Mouse (Mus musculus): ENCODE results near the gene Olfr49. TPM values are rescaled to one million over a fixed set of nuclear protein-coding genes. Genes with fewer than 3 reads are reported as not detected.

The Olfr49 gene
- polyA plus RNA-seq, 1 experiment = not detected

DNA sequence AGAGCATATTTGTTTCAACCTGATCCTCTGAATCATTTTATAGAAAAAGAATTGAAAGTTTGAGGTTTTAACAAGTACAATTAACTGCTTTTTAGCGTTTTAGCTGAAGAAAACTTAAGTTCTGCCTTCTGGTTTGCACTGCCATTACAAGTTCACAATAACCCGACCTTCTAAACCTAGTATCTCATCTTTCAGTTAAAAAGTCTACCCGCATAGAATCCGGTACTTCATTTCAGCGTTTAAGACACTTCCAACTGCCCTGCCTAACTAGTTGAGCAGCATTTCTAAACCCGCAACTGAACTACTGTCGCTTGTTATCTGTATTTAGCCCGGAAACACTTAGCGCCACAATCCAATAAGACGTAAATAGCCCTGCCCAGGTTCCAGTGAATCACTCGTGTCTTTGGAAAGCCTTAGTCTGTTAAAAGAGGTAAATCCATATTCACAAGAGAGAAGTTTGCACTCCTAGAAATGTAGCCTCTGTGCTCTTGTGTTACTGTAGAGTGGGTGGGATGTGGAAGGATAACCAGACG is 30.0 kb downstream of the Olfr49 start:
- H3K4me1 ChIP-seq (ENCODE audit: control insufficient read depth) = peaks cover 54% of the 10 kb centered on the region
- peak overlapping the region; percentile 78 for H3K4me3 ChIP-seq (replicated peaks)
- H3K9me3 ChIP-seq (ENCODE audit: control insufficient read depth, low read length) = no peaks in the 10 kb centered on the region
- H3K27me3 ChIP-seq (ENCODE audit: control insufficient read depth) = peaks cover 3% of the 10 kb centered on the region
- peaks cover 10% of the 10 kb centered on the region for H3K36me3 ChIP-seq (ENCODE audit: control insufficient read depth)
- TF ChIP-seq TAL1 (IDR thresholded peaks at IDR 0.05; ENCODE audit: low read length) = no peak
- no peak for TF ChIP-seq GATA1 (IDR thresholded peaks at IDR 0.05; ENCODE audit: low read length)

DNA sequence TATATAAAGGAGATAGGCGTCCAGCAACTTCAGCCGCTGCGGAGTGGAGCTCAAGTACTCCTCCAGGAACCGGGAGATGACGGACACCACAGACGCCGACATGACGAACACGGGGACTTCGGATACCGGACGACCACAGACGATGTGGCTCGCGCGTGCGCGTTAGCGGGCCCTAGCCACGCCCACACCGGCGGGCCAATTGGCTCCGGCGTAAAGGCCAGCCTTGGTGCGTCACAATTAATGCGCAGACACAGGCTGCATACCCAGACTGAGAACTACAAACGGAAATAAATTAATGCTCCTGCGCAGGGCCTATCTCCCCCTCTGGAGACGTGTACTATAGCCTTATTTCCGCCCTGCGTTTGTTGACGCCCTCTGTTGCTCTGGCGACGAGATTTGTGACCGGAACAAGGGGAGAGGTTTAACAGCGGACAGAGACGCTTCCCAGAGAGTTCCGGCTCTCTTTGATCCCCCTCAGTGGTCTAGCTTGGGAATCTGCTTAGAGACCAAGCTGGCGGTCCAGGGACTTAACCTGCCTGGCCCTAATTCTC is 30.9 kb downstream of the Olfr49 start, which contains the start of the genes Dad1 and Abhd4:
Gene Dad1, minus strand, starts transcription at position 364 of the 551 bp plus-strand sequence.
Gene Abhd4, plus strand, starts transcription at position 448 of the 551 bp plus-strand sequence.
- Histone ChIP-seq H3K4me3 (replicated peaks) (peak within 1 kb of the TSS; percentile 78), H3K36me3 (ENCODE audit: control insufficient read depth) (peaks cover 18% of the 10 kb centered on the region), H3K27me3 (ENCODE audit: control insufficient read depth) (peaks cover 3% of the 10 kb centered on the region), H3K9me3 (ENCODE audit: control insufficient read depth, low read length) (no peaks in the 10 kb centered on the region), H3K4me1 (ENCODE audit: control insufficient read depth) (peaks cover 54% of the 10 kb centered on the region)
- TF ChIP-seq TAL1 (IDR thresholded peaks at IDR 0.05; ENCODE audit: low read length) (no peak), GATA1 (IDR thresholded peaks at IDR 0.05; ENCODE audit: low read length) (peak; percentile 35; the same call in 1 of the 2 replicates)

DNA sequence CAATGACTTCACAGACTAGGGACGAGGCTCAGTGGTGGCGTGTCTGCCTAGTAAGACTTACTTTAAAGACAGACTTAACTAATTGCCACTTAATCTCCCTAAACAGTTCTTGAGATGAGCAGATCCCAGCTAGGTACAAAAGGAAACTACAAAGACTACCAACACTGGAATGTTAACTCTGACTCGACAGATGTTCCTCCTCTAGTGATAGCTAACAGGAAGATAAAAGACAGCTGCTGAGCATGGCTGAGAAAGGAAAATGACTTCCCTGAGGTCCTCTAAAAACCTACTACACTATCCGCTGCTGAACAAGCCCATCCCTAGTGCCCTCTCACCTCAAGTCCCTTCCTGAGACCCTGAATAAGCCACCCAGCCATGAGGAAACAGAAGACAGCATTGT is 34.6 kb downstream of the Olfr49 start:
- H3K4me3 ChIP-seq (replicated peaks) = peak overlapping the region; percentile 19
- no peaks in the 10 kb centered on the region for H3K9me3 ChIP-seq (ENCODE audit: control insufficient read depth, low read length)
- TF ChIP-seq TAL1 (IDR thresholded peaks at IDR 0.05; ENCODE audit: low read length) (0 out of 3 replicates have a peak, but pooled peaks have one; percentile 9), GATA1 (IDR thresholded peaks at IDR 0.05; ENCODE audit: low read length) (no peak)
- H3K4me1 ChIP-seq (ENCODE audit: control insufficient read depth) = peaks cover 59% of the 10 kb centered on the region
- no peaks in the 10 kb centered on the region for H3K27me3 ChIP-seq (ENCODE audit: control insufficient read depth)
- peaks cover 53% of the 10 kb centered on the region for H3K36me3 ChIP-seq (ENCODE audit: control insufficient read depth)

DNA sequence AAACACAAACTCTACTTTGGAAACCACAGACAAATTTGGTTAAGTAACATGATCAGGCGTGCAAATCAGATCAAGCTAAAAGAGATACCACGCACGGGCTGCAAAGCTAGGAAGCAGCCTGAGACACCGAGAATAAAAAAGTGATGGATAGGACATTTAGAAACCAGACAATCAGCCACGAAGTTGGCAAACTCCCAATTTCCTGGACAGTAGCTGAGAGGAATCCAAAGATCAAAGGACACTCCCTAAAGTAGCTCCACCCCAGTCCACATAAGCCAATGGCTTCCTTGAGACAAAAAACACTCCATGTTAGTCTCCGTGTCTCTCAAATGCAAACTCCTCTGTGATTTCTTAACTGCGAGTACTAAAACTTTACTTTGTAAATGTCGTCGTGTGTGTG is 35.4 kb downstream of the Olfr49 start:
- H3K9me3 ChIP-seq (ENCODE audit: control insufficient read depth, low read length) = no peaks in the 10 kb centered on the region
- H3K4me3 ChIP-seq (replicated peaks) = no peak overlapping the region
- H3K4me1 ChIP-seq (ENCODE audit: control insufficient read depth) = peaks cover 51% of the 10 kb centered on the region
- peaks cover 60% of the 10 kb centered on the region for H3K36me3 ChIP-seq (ENCODE audit: control insufficient read depth)
- H3K27me3 ChIP-seq (ENCODE audit: control insufficient read depth) = no peaks in the 10 kb centered on the region
- TF ChIP-seq TAL1 (IDR thresholded peaks at IDR 0.05; ENCODE audit: low read length) (no peak), GATA1 (IDR thresholded peaks at IDR 0.05; ENCODE audit: low read length) (no peak)

DNA sequence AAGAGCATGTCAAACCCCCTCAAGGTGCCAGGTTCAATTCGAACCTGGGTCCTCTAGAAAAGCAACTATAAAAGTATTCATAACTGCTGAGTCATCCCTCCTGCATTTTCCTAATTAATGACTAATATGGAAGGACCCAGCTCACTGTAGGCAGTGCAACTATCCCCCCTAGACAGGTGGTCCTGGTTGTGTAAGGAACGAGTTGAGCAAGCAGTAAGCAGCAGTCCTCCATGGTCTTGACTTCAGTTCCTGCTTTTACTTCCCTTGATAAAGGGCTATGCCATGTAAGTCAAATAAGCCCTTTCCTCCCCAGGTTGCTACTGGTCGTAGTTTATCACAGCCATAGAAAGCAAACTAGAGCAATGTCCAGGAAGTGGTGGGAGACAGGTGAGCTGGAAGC is 38.5 kb downstream of the Olfr49 start:
- peaks cover 6% of the 10 kb centered on the region for H3K9me3 ChIP-seq (ENCODE audit: control insufficient read depth, low read length)
- no peak overlapping the region for H3K4me3 ChIP-seq (replicated peaks)
- peaks cover 88% of the 10 kb centered on the region for H3K36me3 ChIP-seq (ENCODE audit: control insufficient read depth)
- no peaks in the 10 kb centered on the region for H3K27me3 ChIP-seq (ENCODE audit: control insufficient read depth)
- peaks cover 34% of the 10 kb centered on the region for H3K4me1 ChIP-seq (ENCODE audit: control insufficient read depth)
- TF ChIP-seq GATA1 (IDR thresholded peaks at IDR 0.05; ENCODE audit: low read length) = no peak
- TF ChIP-seq TAL1 (IDR thresholded peaks at IDR 0.05; ENCODE audit: low read length) = no peak

DNA sequence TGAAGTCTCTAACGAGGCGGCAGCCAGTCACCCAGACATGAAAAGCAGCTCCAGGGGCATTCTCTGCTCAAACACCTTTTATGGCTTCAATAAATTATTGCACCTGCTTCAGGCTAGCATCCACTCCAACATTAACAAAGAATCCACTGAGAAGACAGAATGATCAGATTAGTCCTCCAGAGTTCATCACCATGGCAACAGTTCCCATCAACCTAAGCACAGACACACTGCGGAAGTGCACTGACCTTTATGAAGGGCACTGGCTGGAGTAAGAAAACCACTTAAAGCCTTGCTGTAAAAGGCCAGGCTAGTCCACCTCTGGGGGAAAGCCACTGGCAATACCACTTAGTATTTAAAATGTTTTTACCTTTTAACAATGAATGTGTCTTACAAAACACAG is 40.6 kb downstream of the Olfr49 start:
- Histone ChIP-seq H3K4me3 (replicated peaks) (no peak overlapping the region), H3K4me1 (ENCODE audit: control insufficient read depth) (peaks cover 17% of the 10 kb centered on the region), H3K36me3 (ENCODE audit: control insufficient read depth) (peaks cover 94% of the 10 kb centered on the region), H3K9me3 (ENCODE audit: control insufficient read depth, low read length) (peaks cover 6% of the 10 kb centered on the region), H3K27me3 (ENCODE audit: control insufficient read depth) (no peaks in the 10 kb centered on the region)
- TF ChIP-seq GATA1 (IDR thresholded peaks at IDR 0.05; ENCODE audit: low read length) (no peak), TAL1 (IDR thresholded peaks at IDR 0.05; ENCODE audit: low read length) (no peak)

DNA sequence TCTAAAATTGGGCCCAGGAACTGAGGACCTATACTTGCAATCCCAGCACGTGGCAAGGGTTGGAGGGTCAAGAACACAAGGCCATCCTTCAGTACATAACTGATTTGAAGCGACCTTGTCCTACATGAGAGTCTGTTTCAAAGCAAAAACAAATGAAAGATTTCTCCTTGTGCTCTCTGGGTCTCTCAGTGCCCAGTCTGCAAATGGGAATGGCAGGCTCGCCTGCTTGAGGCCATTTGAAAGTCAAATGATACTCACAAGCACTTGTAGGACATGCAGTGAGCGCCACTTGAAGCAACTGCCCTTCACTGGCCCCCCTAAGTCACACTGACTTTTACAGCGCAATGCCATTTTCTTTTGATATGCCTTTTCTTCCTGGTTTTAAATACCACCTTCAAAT is 44.2 kb downstream of the Olfr49 start:
- no peaks in the 10 kb centered on the region for H3K27me3 ChIP-seq (ENCODE audit: control insufficient read depth)
- peaks cover 6% of the 10 kb centered on the region for H3K9me3 ChIP-seq (ENCODE audit: control insufficient read depth, low read length)
- H3K4me1 ChIP-seq (ENCODE audit: control insufficient read depth) = peaks cover 2% of the 10 kb centered on the region; the same call in 1 of the 2 replicates
- no peak for TF ChIP-seq GATA1 (IDR thresholded peaks at IDR 0.05; ENCODE audit: low read length)
- H3K36me3 ChIP-seq (ENCODE audit: control insufficient read depth) = peaks cover 83% of the 10 kb centered on the region
- H3K4me3 ChIP-seq (replicated peaks) = no peak overlapping the region

DNA sequence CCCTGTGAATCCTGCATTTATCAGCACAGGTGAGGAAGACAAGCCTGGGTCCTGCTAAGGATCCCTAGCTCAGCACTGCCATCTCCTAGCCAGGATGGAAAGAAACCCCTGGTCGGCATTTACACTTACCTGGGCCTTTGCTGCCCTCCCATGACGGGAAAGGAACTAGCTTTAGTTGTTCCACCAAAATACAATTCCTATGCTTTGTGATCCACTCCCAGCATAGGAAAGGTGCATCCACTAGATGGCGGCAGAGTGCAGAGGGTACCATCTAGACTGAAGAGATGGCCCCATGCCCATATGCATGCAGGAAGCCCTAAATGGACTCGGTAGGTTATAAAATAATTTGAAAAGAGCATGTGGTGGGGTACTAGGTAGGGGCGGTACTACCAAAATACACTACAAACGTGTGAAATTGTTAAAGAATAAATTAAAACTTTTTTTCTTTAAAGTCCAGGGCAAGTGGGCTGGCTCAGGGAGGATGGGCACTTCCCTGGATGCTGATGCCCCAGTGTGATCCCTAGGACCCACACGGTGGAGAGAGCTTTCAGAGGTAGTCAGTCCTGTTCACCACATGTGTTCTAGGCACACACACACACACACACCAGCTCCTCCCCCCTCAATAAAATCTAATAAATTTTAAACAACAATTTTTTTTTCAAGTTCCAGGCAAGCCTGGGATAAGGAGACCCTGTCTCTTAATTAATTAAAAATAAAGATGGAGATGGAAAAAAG is 45.6 kb downstream of the Olfr49 start:
- TF ChIP-seq TAL1 (IDR thresholded peaks at IDR 0.05; ENCODE audit: low read length) = no peak
- no peak for TF ChIP-seq GATA1 (IDR thresholded peaks at IDR 0.05; ENCODE audit: low read length)
- Histone ChIP-seq H3K4me1 (ENCODE audit: control insufficient read depth) (peaks cover 2% of the 10 kb centered on the region; the same call in 1 of the 2 replicates), H3K4me3 (replicated peaks) (no peak overlapping the region), H3K27me3 (ENCODE audit: control insufficient read depth) (no peaks in the 10 kb centered on the region), H3K9me3 (ENCODE audit: control insufficient read depth, low read length) (peaks cover 6% of the 10 kb centered on the region), H3K36me3 (ENCODE audit: control insufficient read depth) (peaks cover 84% of the 10 kb centered on the region)

DNA sequence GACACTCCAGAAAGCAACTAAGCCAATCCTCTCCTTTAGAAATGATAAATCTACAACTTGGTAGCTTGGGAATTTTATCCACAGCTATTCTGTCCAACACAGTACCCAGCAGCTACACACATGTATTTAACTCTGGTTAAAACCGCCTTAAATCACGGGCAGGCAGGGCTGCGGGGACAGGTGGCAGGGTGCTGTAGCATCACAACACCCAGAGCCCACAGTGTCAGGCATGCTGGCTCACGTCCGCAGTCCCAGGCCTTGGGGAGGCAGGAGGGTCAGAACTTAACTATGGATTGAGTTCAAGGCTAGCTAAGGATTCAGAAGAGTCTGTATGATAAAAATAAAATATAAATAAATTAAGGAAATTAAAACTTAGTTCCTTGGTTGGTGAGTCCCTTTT is 47.9 kb downstream of the Olfr49 start:
- Histone ChIP-seq H3K4me3 (replicated peaks) (no peak overlapping the region), H3K27me3 (ENCODE audit: control insufficient read depth) (no peaks in the 10 kb centered on the region; the same call in 1 of the 2 replicates), H3K9me3 (ENCODE audit: control insufficient read depth, low read length) (peaks cover 3% of the 10 kb centered on the region), H3K36me3 (ENCODE audit: control insufficient read depth) (peaks cover 64% of the 10 kb centered on the region), H3K4me1 (ENCODE audit: control insufficient read depth) (0 out of 2 replicates have a peak, but pooled peaks cover 2% of the 10 kb centered on the region)
- TF ChIP-seq TAL1 (IDR thresholded peaks at IDR 0.05; ENCODE audit: low read length) (no peak), GATA1 (IDR thresholded peaks at IDR 0.05; ENCODE audit: low read length) (no peak)

Measured in erythroblast, embryonic 14.5 days (primary cell).